Mouse (Mus musculus) cerebellum, postnatal 25 days (tissue): ENCODE data around the gene Nfix.

ENCODE experiments used
- DNase-seq, 2 experiments: peaks; one replicate each; pipeline ENCODE4 v3.0.0; 2021; ENCODE audit warnings: mixed read lengths in 2 of 2

The Nfix gene

GRCm38 (mm10) chr8:84760901-84761300 is 39.2 kb downstream of the Nfix start:
- DNase-seq, result no peak

- peak in 1 of 2 experiments; percentile 55 for DNase-seq
Observed at GRCm38 (mm10) chr8:84760405-84760805, 39.7 kb downstream of the Nfix start.

- DNase-seq, result no peak
Observed at GRCm38 (mm10) chr8:84759718-84760117, 40.4 kb downstream of the Nfix start.

GRCm38 (mm10) chr8:84759126-84759525 is 41.0 kb downstream of the Nfix start:
- peak; percentile 67 to 76 for DNase-seq

GRCm38 (mm10) chr8:84758308-84758707 is 41.8 kb downstream of the Nfix start:
- no peak for DNase-seq

- peak; percentile 68 to 71 for DNase-seq
Observed at GRCm38 (mm10) chr8:84757501-84757900, 42.6 kb downstream of the Nfix start.

GRCm38 (mm10) chr8:84752734-84753582 is 47.2 kb downstream of the Nfix start:
- DNase-seq, result no peak

- DNase-seq, result peak; percentile 65
Observed at GRCm38 (mm10) chr8:84749519-84749918, 50.6 kb downstream of the Nfix start.

- DNase-seq, result no peak
Observed at GRCm38 (mm10) chr8:84745032-84745925, 54.9 kb downstream of the Nfix start.

GRCm38 (mm10) chr8:84743517-84744420 is 56.4 kb downstream of the Nfix start:
- peak; percentile 59 to 74 for DNase-seq

GRCm38 (mm10) chr8:84743054-84743415 is 57.1 kb downstream of the Nfix start:
- DNase-seq, result no peak

- no peak for DNase-seq
Observed at GRCm38 (mm10) chr8:84742171-84743053, 57.7 kb downstream of the Nfix start.

GRCm38 (mm10) chr8:84740895-84741843 is 59.0 kb downstream of the Nfix start:
- DNase-seq, result no peak

- DNase-seq, result no peak
Observed at GRCm38 (mm10) chr8:84739401-84739742, 60.8 kb downstream of the Nfix start.

GRCm38 (mm10) chr8:84738715-84739400 is 61.3 kb downstream of the Nfix start:
- DNase-seq, result peak in 1 of 2 experiments; percentile 58

- DNase-seq, result no peak
Observed at GRCm38 (mm10) chr8:84738266-84738665, 61.9 kb downstream of the Nfix start.

- peak; percentile 88 to 90 for DNase-seq
Observed at GRCm38 (mm10) chr8:84737608-84738007, 62.5 kb downstream of the Nfix start.

GRCm38 (mm10) chr8:84736521-84736920 is 63.6 kb downstream of the Nfix start:
- no peak for DNase-seq

- no peak for DNase-seq
Observed at GRCm38 (mm10) chr8:84735597-84735996, 64.5 kb downstream of the Nfix start.

- no peak for DNase-seq
Observed at GRCm38 (mm10) chr8:84734680-84735079, 65.5 kb downstream of the Nfix start.
